Mouse (Mus musculus) C2C12 (cell line): ENCODE measurements around the gene Rbm47. TPM values are rescaled to one million over a fixed set of nuclear protein-coding genes. Genes with fewer than 3 reads are reported as not detected.

ENCODE experiments used
- H3K27me3 ChIP-seq: one replicate; pipeline ENCODE4 v1.6.1; 2011; ENCODE audit not compliant: control insufficient read depth, insufficient read depth, insufficient read length
- H3K36me3 ChIP-seq: one replicate; pipeline ENCODE4 v1.6.1; 2011; ENCODE audit not compliant: control insufficient read depth, insufficient read depth
- H3K4me3 ChIP-seq: one replicate; pipeline ENCODE4 v1.5.1; 2011; ENCODE audit warnings: mild to moderate bottlenecking, control low read depth; ENCODE audit not compliant: poor library complexity, insufficient read depth, severe bottlenecking
- H3K79me2 ChIP-seq: one replicate; pipeline ENCODE4 v1.6.1; 2011; ENCODE audit not compliant: control insufficient read depth, insufficient read depth
- H3K79me3 ChIP-seq: one replicate; pipeline ENCODE4 v1.6.1; 2011; ENCODE audit warnings: low read depth, control low read depth
- H3ac ChIP-seq: one replicate; pipeline ENCODE3; 2011; ENCODE audit warnings: low read depth; ENCODE audit not compliant: control insufficient read depth, insufficient read length
- CEBPB ChIP-seq: IDR thresholded peaks from one replicate; pipeline ENCODE4 v1.6.1; 2011; ENCODE audit warnings: low read depth, mild to moderate bottlenecking, control low read depth, moderate library complexity
- CTCF ChIP-seq: IDR thresholded peaks from one replicate; pipeline ENCODE4 v1.5.1; 2011; ENCODE audit not compliant: control insufficient read depth, insufficient read depth, insufficient read length
- FOSL1 ChIP-seq: IDR thresholded peaks from one replicate; pipeline ENCODE4 v1.8.0; 2011; ENCODE audit warnings: mild to moderate bottlenecking, low read length; ENCODE audit not compliant: poor library complexity, insufficient read depth, severe bottlenecking
- MAX ChIP-seq: IDR thresholded peaks from one replicate; pipeline ENCODE4 v1.6.1; 2011; ENCODE audit warnings: mild to moderate bottlenecking, control low read depth
- MYOD1 ChIP-seq: IDR thresholded peaks from one replicate; pipeline ENCODE4 v1.6.1; 2011; ENCODE audit warnings: low read depth; ENCODE audit not compliant: control insufficient read depth, insufficient read length
- MYOG ChIP-seq: IDR thresholded peaks from one replicate; pipeline ENCODE4 v1.6.1; 2011; ENCODE audit not compliant: control insufficient read depth, insufficient read length; ENCODE audit errors: extremely low read depth
- USF1 ChIP-seq: IDR thresholded peaks from one replicate; pipeline ENCODE4 v1.6.1; 2011; ENCODE audit warnings: low read depth, mild to moderate bottlenecking, control low read depth, moderate library complexity
- polyA plus RNA-seq: library from polyadenylated mRNA; unstranded; fragments of >200 nt; fragmentation: generic; extraction: Trizol; gene quantifications from one replicate; pipeline ENCODE4 v1.2.1, GENCODE M21; 2012; ENCODE audit warnings: missing spikeins

The Rbm47 gene
- polyA plus RNA-seq, 1 experiment, result 0.16 TPM

DNA sequence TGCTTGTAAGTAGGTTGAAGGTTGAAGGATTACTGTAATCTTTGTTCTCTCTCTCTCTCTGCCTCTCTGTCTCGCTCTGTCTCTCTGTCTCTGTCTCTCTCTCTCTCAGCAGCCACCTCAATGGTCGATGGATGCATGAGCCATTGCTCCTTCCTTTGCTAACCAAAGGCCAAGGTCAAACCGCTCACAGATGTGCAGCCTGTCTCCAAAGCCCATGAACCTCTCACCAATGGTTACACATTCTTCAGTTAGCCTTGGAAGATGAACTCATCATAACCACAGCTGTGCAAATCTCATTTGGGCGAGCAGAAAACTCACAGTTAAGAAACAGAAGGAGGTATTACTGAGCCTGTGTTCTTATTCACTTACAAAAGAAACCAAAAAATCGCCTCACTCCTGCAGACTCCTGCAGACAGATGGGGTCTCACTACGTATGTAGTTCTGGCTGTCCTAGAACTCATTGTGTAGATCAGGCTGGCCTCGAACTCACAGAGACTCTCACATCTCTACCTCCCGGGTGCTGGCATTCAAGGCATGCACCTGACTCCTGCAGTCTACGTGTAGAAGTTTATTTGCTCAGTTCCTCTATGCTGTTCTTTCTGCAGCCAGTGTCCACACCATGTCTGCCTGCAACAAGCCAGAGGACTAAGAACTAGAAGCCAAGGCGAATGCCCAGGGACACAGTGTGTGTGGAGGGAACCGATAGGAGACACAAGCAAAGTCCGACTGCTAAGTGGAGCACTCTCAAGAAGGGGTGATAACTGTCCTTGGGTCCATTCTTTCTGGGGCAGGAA is 49.4 kb downstream of the Rbm47 start:
- no peaks in the 10 kb centered on the region for H3K79me2 ChIP-seq
- H3K27me3 ChIP-seq, result no peaks in the 10 kb centered on the region
- H3K79me3 ChIP-seq, result no peaks in the 10 kb centered on the region
- TF ChIP-seq FOSL1 (no peak), USF1 (no peak)
- H3K4me3 ChIP-seq, result no peak overlapping the region
- H3ac ChIP-seq, result no peak overlapping the region
- H3K36me3 ChIP-seq, result no peaks in the 10 kb centered on the region

DNA sequence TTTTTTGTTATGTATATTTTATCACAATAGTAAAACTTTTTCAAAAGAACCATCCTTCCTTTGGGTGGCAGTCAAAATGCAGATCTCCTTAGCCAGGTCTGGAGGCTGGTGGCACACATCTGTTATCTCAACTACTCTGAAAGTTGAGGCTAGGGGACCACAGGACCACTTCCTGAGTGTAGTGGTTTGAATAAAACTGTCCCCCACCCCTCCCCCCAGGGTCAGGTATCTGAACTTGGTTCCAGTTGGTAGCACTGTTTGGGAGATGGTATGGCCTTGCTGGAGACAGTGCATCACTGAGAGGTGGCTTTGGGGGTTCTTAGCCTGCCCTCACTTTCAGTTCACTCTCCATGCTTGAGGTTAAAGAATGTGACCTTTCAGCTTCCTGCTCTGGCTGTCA is 51.7 kb downstream of the Rbm47 start:
- no peak overlapping the region for H3ac ChIP-seq
- TF ChIP-seq MYOD1, result no peak
- TF ChIP-seq CEBPB, result no peak
- TF ChIP-seq CTCF, result no peak
- TF ChIP-seq MYOG, result no peak
- H3K79me2 ChIP-seq, result no peaks in the 10 kb centered on the region
- no peak overlapping the region for H3K4me3 ChIP-seq
- no peaks in the 10 kb centered on the region for H3K27me3 ChIP-seq
- no peaks in the 10 kb centered on the region for H3K36me3 ChIP-seq
- no peaks in the 10 kb centered on the region for H3K79me3 ChIP-seq

DNA sequence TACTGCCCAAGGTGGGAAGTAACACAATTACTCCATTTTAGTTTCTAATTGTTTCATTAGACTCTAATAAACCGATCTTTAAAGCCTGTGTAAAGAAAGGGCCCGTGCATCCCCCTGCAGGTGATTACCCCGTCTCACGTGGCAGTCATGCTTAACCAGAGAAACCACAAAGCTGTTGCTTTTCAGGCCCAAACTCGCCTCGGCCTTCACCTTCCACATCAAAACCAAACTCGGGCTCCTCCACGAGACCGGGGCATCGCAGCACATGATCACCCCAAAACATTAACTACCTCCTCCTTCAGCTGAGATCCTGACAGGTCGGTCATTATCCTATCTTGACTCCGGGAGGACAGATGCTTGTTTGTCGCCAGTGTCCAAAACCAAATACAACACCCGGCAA is 58.2 kb downstream of the Rbm47 start:
- TF ChIP-seq MAX, result no peak
- TF ChIP-seq MYOG, result no peak
- no peak for TF ChIP-seq USF1
- no peak for TF ChIP-seq FOSL1
- no peaks in the 10 kb centered on the region for H3K27me3 ChIP-seq
- no peaks in the 10 kb centered on the region for H3K36me3 ChIP-seq
- H3K79me2 ChIP-seq, result no peaks in the 10 kb centered on the region
- H3K4me3 ChIP-seq, result no peak overlapping the region
- no peak overlapping the region for H3ac ChIP-seq
- H3K79me3 ChIP-seq, result no peaks in the 10 kb centered on the region

DNA sequence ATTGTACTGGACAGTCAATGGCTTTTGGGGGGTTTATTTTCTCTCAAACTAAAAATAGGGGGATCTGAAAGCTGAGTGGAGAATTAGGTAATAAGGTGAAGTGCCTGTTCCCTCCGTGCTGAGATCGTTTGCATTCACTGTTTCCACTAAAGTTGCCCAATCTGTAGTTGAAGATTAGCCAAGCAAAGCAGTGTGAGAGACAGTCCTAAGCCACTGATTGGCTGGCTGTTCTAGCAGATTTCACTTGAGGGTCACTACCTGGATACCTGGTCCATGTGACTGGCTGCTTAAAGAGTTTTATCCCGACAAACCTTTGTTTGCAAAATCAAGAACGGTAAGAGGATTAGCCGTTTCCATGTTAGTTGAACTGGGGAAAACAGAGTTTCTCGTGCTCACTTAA is 58.7 kb downstream of the Rbm47 start:
- Histone ChIP-seq H3K79me2 (no peaks in the 10 kb centered on the region), H3K27me3 (no peaks in the 10 kb centered on the region), H3K36me3 (no peaks in the 10 kb centered on the region), H3K79me3 (no peaks in the 10 kb centered on the region), H3K4me3 (no peak overlapping the region), H3ac (no peak overlapping the region)
- no peak for TF ChIP-seq MYOD1
- no peak for TF ChIP-seq CEBPB
- TF ChIP-seq MAX, result no peak
- TF ChIP-seq FOSL1, result no peak
- no peak for TF ChIP-seq CTCF
- TF ChIP-seq MYOG, result no peak
- TF ChIP-seq USF1, result no peak

DNA sequence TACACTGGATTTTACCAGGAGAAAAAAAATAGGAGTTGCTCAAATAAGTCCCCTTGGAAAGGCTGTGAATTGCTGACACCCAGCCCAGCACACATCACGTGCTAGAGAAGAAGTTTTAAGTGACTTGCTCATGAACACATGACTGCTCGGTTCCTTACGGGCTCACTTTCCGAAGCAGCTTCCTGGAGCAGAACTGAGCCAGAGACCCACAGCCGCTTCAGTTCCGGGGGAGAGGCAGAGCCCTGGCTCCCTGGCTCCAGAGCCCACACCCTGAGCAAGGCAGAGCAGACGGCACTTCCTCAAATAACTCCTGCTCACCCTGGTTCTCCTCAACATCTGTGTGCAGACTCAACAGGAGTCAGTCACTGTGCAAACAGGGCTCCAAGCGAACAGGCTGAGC is 60.9 kb downstream of the Rbm47 start:
- Histone ChIP-seq H3K27me3 (no peaks in the 10 kb centered on the region), H3K79me3 (no peaks in the 10 kb centered on the region), H3K79me2 (no peaks in the 10 kb centered on the region), H3ac (no peak overlapping the region), H3K36me3 (no peaks in the 10 kb centered on the region), H3K4me3 (no peak overlapping the region)
- no peak for TF ChIP-seq MYOD1
- no peak for TF ChIP-seq CTCF
- TF ChIP-seq USF1, result no peak

DNA sequence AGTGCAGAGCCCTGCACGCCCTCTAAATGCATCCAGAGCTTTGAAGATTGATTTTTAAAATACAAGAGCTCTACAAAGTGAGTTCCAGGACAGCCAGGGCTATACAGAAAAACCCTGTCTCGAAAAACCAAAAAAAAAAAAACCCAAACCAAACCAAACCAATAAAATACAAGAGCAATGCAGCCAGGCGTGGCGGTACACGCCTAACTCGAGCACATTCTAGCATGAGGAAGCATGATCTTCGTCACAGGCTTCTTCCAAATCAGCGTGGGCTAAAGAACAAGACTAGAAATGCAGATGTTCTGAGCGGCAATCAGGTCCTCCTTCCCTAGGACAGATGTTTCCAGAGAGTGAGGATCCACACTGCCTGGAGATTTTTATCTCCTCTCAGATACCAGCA is 66.5 kb downstream of the Rbm47 start:
- Histone ChIP-seq H3K79me2 (no peaks in the 10 kb centered on the region), H3K27me3 (no peaks in the 10 kb centered on the region), H3ac (no peak overlapping the region), H3K4me3 (no peak overlapping the region), H3K79me3 (no peaks in the 10 kb centered on the region), H3K36me3 (no peaks in the 10 kb centered on the region)
- TF ChIP-seq MYOD1 (no peak), CTCF (no peak), USF1 (no peak), MAX (no peak), MYOG (no peak), CEBPB (no peak), FOSL1 (no peak)
